8 mouse cellular contexts compared by ENCODE assay signal in the genomic region with DNA sequence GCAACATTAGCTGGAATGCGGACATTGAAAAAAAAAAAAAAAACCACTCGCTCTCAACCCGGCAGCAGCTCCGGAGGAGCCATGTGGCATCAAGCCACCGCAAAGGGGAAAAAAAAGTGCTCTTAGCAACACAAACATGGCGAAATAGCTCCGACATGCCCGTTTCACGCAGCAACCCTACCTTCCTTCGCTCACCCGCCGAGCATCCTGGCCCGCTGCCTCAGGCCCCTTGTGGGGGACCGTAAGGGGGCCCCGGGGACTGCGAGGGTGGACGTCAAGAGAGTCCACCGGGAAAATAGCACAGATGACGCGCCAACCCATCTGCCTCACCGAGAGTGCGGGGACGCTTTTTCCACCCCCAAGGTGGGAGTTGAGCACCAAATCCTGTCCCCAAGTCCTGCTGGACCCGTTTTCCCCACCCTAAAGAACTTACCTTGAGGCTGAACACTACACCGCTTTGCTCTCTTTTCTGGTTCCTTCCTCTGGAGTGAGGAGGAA.
DNase-seq lines count a peak whose midpoint lies in the region; ATAC-seq and TF ChIP-seq lines count a peak whose summit lies in the region.

No protein-coding gene starts in this region.

- peaks cover 3% of the 10 kb centered on the region; the same call in 1 of the 2 replicates for H3K4me1 ChIP-seq in cortical plate, adult 2 months (ENCODE audit: control insufficient read depth, insufficient read depth, low read length)
- H3K4me1 ChIP-seq in kidney, adult 2 months (ENCODE audit: control insufficient read depth, insufficient read depth, low read length), result peaks cover 17% of the 10 kb centered on the region
- H3K4me1 ChIP-seq in liver, embryonic 15.5 days (replicated peaks), result peaks cover 29% of the 10 kb centered on the region
- peaks cover 16% of the 10 kb centered on the region; the same call in 1 of the 2 replicates for H3K4me1 ChIP-seq in neural tube, embryonic 11.5 days (ENCODE audit: control insufficient read depth, insufficient read depth, low read length)

- no peaks in the 10 kb centered on the region for H3K9me3 ChIP-seq in liver, embryonic 15.5 days (replicated peaks)
- no peaks in the 10 kb centered on the region for H3K9me3 ChIP-seq in neural tube, embryonic 11.5 days (ENCODE audit: control insufficient read depth, low read length)

- TF ChIP-seq CTCF in cortical plate, adult 2 months (IDR thresholded peaks at IDR 0.05; ENCODE audit: extremely low read depth, insufficient read depth, low read length), result no peak
- TF ChIP-seq CTCF in kidney, adult 2 months (conservative IDR thresholded peaks at IDR 0.05; ENCODE audit: insufficient read depth, insufficient read length, low read depth, low read length), result no peak

- no peaks in the 10 kb centered on the region for H3K36me3 ChIP-seq in kidney, adult 2 months (ENCODE audit: control insufficient read depth, insufficient read depth, low read length)
- H3K36me3 ChIP-seq in liver, embryonic 15.5 days (replicated peaks), result no peaks in the 10 kb centered on the region
- H3K36me3 ChIP-seq in neural tube, embryonic 11.5 days (ENCODE audit: control insufficient read depth, insufficient read depth, low read length), result no peaks in the 10 kb centered on the region

- TF ChIP-seq POLR2A in cortical plate, adult 2 months (IDR thresholded peaks at IDR 0.05; ENCODE audit: extremely low read depth, insufficient read depth, low read length), result no peak
- TF ChIP-seq POLR2A in kidney, adult 2 months (IDR thresholded peaks at IDR 0.05; ENCODE audit: low read depth, low read length), result no peak

- H3K4me3 ChIP-seq in cortical plate, adult 2 months (ENCODE audit: insufficient read depth, low read length), result peak overlapping the region; percentile 99
- H3K4me3 ChIP-seq in kidney, adult 2 months (ENCODE audit: insufficient read depth, low read depth, low read length), result peak overlapping the region; percentile 80
- H3K4me3 ChIP-seq in liver, embryonic 15.5 days (replicated peaks), result peak overlapping the region; percentile 63
- H3K4me3 ChIP-seq in neural tube, embryonic 11.5 days (ENCODE audit: low read depth, low read length), result peak overlapping the region; percentile 62

- DNase-seq in right cerebral cortex, adult 18-20 months, result peak; percentile 57
- DNase-seq in right cerebral cortex, postnatal 36 days (ENCODE audit: low spot score in 2 of 2), result no peak
- peak; percentile 54 for DNase-seq in heart, adult 8-10 months (ENCODE audit: low spot score)
- DNase-seq in kidney, adult 2 months, result peak; percentile 75
- DNase-seq in neural tube, embryonic 11.5 days (ENCODE audit: low spot score), result peak; percentile 58
- peak; percentile 54 for DNase-seq in thymus, postnatal 4 days

- H3K27me3 ChIP-seq in kidney, adult 2 months (replicated peaks; ENCODE audit: control insufficient read depth, insufficient read depth, low read length), result no peaks in the 10 kb centered on the region
- peaks cover 95% of the 10 kb centered on the region for H3K27me3 ChIP-seq in liver, embryonic 15.5 days
- H3K27me3 ChIP-seq in neural tube, embryonic 11.5 days (ENCODE audit: control insufficient read depth, insufficient read depth, low read length), result peaks cover 56% of the 10 kb centered on the region

- no peak overlapping the region for H3K9ac ChIP-seq in liver, embryonic 15.5 days
- no peak overlapping the region for H3K9ac ChIP-seq in neural tube, embryonic 11.5 days (ENCODE audit: low read length)

- under 1% methylated on average over 25 of the region's 25 CpGs for WGBS in kidney, adult 2 months
- WGBS in liver, embryonic 15.5 days (ENCODE audit: insufficient replicate concordance), result under 1% methylated on average over 25 of the region's 25 CpGs
- under 1% methylated on average over 25 of the region's 25 CpGs for WGBS in neural tube, embryonic 11.5 days

- H3K4me2 ChIP-seq in liver, embryonic 15.5 days, result peak overlapping the region; percentile 90
- H3K4me2 ChIP-seq in neural tube, embryonic 11.5 days (ENCODE audit: low read depth), result peak overlapping the region; percentile 100

- no peak for ATAC-seq in liver, embryonic 15.5 days (ENCODE audit: insufficient read depth)
- ATAC-seq in neural tube, embryonic 11.5 days (ENCODE audit: insufficient read depth, low FRiP score, low TSS enrichment), result no peak

- peak overlapping the region; percentile 96 for H3K27ac ChIP-seq in cortical plate, adult 2 months (ENCODE audit: insufficient read depth, low read length)
- H3K27ac ChIP-seq in kidney, adult 2 months (ENCODE audit: insufficient read depth, low read depth, low read length), result peak overlapping the region; percentile 100
- H3K27ac ChIP-seq in liver, embryonic 15.5 days (replicated peaks), result no peak overlapping the region
- no peak overlapping the region for H3K27ac ChIP-seq in neural tube, embryonic 11.5 days (ENCODE audit: low read depth, low read length)

Comparison
In these comparisons a context has a peak if more than half of its experiments do, and no peak if none do; other contexts are left out.
1. DNase-seq: peak in right cerebral cortex, adult 18-20 months (single experiment), heart, adult 8-10 months (single experiment), kidney, adult 2 months (single experiment), neural tube, embryonic 11.5 days (single experiment) and thymus, postnatal 4 days (single experiment); none in right cerebral cortex, postnatal 36 days (0 of 2).
2. H3K27ac ChIP-seq: peak in cortical plate, adult 2 months (single experiment) and kidney, adult 2 months (single experiment); none in liver, embryonic 15.5 days (single experiment) and neural tube, embryonic 11.5 days (single experiment).
3. Peak in every context shown above with its lines, with median percentiles within 50 percentile points of each other: H3K4me3 ChIP-seq.